Mouse (Mus musculus): Measurements from ENCODE around the gene Rrp36. TPM values are rescaled to one million over a fixed set of nuclear protein-coding genes. Genes with fewer than 3 reads are reported as not detected.
A peak's percentile ranks its signal among the peaks of the same experiment; 100 is the strongest.

The Rrp36 gene
- polyA plus RNA-seq, 1 experiment from 2014 or later = 53.4 TPM

GRCm38 (mm10) chr17:46627409-46627808 lies 46.7 kb downstream of the Rrp36 start:
- H3K36me3 ChIP-seq (ENCODE audit: control insufficient read depth, insufficient read depth, low read length) = peaks cover 6% of the 10 kb centered on the region; the same call in 1 of the 2 replicates
- H3K27ac ChIP-seq (ENCODE audit: low read depth, low read length) = no peak overlapping the region
- no peaks in the 10 kb centered on the region for H3K9me3 ChIP-seq (ENCODE audit: control insufficient read depth, low read length)
- peak overlapping the region; percentile 94 for H3K9ac ChIP-seq (ENCODE audit: low read length)
- WGBS = 73% methylated on average over 6 of the region's 6 CpGs
- peak overlapping the region; percentile 93; the same call in 1 of the 2 replicates for H3K4me3 ChIP-seq (ENCODE audit: low read depth, low read length)
- H3K27me3 ChIP-seq (ENCODE audit: control insufficient read depth, insufficient read depth, low read length) = no peaks in the 10 kb centered on the region
- ATAC-seq (ENCODE audit: low FRiP score) (no peak), DNase-seq (ENCODE audit: low spot score, missing footprints) (no peak)
- H3K4me2 ChIP-seq = peak overlapping the region; percentile 77
- peaks cover 31% of the 10 kb centered on the region for H3K4me1 ChIP-seq (ENCODE audit: control insufficient read depth, insufficient read depth, low read length)

- Histone ChIP-seq H3K27me3 (ENCODE audit: control insufficient read depth, insufficient read depth, low read length) (no peaks in the 10 kb centered on the region), H3K36me3 (ENCODE audit: control insufficient read depth, insufficient read depth, low read length) (peaks cover 3% of the 10 kb centered on the region; the same call in 1 of the 2 replicates), H3K27ac (ENCODE audit: low read depth, low read length) (no peak overlapping the region), H3K4me2 (no peak overlapping the region), H3K4me3 (ENCODE audit: low read depth, low read length) (no peak overlapping the region), H3K4me1 (ENCODE audit: control insufficient read depth, insufficient read depth, low read length) (peaks cover 26% of the 10 kb centered on the region), H3K9me3 (ENCODE audit: control insufficient read depth, low read length) (no peaks in the 10 kb centered on the region), H3K9ac (ENCODE audit: low read length) (no peak overlapping the region)
- no peak for DNase-seq (ENCODE audit: low spot score, missing footprints)
- ATAC-seq (ENCODE audit: low FRiP score) = no peak
- WGBS = 73% methylated on average over 12 of the region's 12 CpGs
Observed at GRCm38 (mm10) chr17:46624598-46624997, 49.6 kb downstream of the Rrp36 start.

DNA sequence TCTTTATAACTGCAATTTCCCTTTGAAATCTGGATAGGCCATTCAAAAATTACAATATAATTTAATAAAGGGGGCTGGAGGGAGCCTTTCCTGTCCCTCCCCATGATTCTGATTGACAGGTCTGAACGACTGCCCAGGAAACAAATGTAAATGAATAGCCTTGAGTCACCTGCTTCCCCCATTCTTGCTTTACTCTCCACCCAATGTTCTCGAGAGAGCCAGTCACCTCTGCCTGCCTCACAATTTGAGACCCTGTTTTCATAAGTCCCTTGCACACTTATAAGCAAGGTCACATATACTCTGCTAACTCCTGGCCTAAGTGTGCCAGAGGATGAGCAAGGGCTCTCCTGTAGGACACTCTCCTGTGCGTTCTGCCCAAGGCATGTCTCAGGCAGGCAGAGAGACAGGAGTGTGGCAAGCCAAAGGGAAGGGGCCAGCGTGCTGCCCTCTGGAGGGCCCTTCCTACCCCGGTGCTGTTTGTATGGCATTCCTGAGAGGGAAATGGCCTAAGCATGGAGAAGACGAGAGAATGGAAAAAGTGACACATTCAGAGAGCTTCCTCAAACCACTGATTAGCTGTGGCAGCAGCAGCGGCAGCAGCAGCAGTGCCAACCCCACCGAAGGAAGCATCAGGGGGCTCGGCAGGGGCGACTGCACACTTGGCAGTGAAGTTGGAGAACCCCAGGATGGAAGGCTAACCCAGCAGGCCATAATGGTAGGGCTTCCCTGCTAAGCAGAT lies 50.2 kb downstream of the Rrp36 start:
- ATAC-seq (ENCODE audit: low FRiP score) = no peak
- peaks cover 3% of the 10 kb centered on the region; the same call in 1 of the 2 replicates for H3K36me3 ChIP-seq (ENCODE audit: control insufficient read depth, insufficient read depth, low read length)
- no peaks in the 10 kb centered on the region for H3K27me3 ChIP-seq (ENCODE audit: control insufficient read depth, insufficient read depth, low read length)
- no peak overlapping the region for H3K4me2 ChIP-seq
- H3K9ac ChIP-seq (ENCODE audit: low read length) = no peak overlapping the region; the same call in 1 of the 2 replicates
- WGBS = 43% methylated on average over 10 of the region's 10 CpGs
- H3K27ac ChIP-seq (ENCODE audit: low read depth, low read length) = no peak overlapping the region
- no peak overlapping the region for H3K4me3 ChIP-seq (ENCODE audit: low read depth, low read length)
- DNase-seq (ENCODE audit: low spot score, missing footprints) = no peak
- no peaks in the 10 kb centered on the region for H3K9me3 ChIP-seq (ENCODE audit: control insufficient read depth, low read length)
- peaks cover 30% of the 10 kb centered on the region for H3K4me1 ChIP-seq (ENCODE audit: control insufficient read depth, insufficient read depth, low read length)

DNA sequence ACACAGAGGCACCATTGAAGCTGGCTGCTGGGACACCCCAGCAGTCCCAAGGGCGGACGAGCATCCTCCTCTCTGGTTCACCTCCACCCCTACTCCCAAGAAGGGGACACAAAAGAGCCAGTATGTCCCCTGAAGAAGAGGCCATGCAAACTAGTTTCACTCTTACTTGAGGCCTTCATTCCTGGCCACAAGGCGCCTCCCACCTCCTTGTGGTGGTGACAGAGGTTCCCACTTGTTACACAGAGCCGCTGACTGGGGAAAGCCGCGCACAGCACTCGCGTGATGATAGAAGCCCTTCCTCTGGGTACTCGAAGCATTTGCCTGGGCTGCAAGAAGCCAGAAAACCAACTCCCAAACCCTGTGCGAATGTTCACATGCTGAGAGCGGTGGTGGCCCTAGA lies 51.9 kb downstream of the Rrp36 start:
- no peaks in the 10 kb centered on the region for H3K27me3 ChIP-seq (ENCODE audit: control insufficient read depth, insufficient read depth, low read length)
- 86% methylated on average over 11 of the region's 11 CpGs for WGBS
- no peak overlapping the region for H3K4me2 ChIP-seq
- DNase-seq (ENCODE audit: low spot score, missing footprints) (no peak), ATAC-seq (ENCODE audit: low FRiP score) (no peak)
- H3K4me3 ChIP-seq (ENCODE audit: low read depth, low read length) = no peak overlapping the region
- H3K4me1 ChIP-seq (ENCODE audit: control insufficient read depth, insufficient read depth, low read length) = peaks cover 38% of the 10 kb centered on the region
- H3K27ac ChIP-seq (ENCODE audit: low read depth, low read length) = no peak overlapping the region
- peaks cover 2% of the 10 kb centered on the region; the same call in 1 of the 2 replicates for H3K36me3 ChIP-seq (ENCODE audit: control insufficient read depth, insufficient read depth, low read length)
- no peaks in the 10 kb centered on the region for H3K9me3 ChIP-seq (ENCODE audit: control insufficient read depth, low read length)
- no peak overlapping the region for H3K9ac ChIP-seq (ENCODE audit: low read length)

- H3K4me3 ChIP-seq (ENCODE audit: low read depth, low read length) = no peak overlapping the region
- H3K27ac ChIP-seq (ENCODE audit: low read depth, low read length) = no peak overlapping the region
- no peaks in the 10 kb centered on the region for H3K27me3 ChIP-seq (ENCODE audit: control insufficient read depth, insufficient read depth, low read length)
- DNase-seq (ENCODE audit: low spot score, missing footprints) = no peak
- ATAC-seq (ENCODE audit: low FRiP score) = no peak
- no peak overlapping the region for H3K4me2 ChIP-seq
- WGBS = 76% methylated on average over 15 of the region's 15 CpGs
- no peaks in the 10 kb centered on the region for H3K9me3 ChIP-seq (ENCODE audit: control insufficient read depth, low read length)
- H3K4me1 ChIP-seq (ENCODE audit: control insufficient read depth, insufficient read depth, low read length) = peaks cover 38% of the 10 kb centered on the region
- H3K36me3 ChIP-seq (ENCODE audit: control insufficient read depth, insufficient read depth, low read length) = no peaks in the 10 kb centered on the region
- no peak overlapping the region for H3K9ac ChIP-seq (ENCODE audit: low read length)
Observed at GRCm38 (mm10) chr17:46621324-46621723, 52.8 kb downstream of the Rrp36 start.

GRCm38 (mm10) chr17:46619683-46620357 lies 54.3 kb downstream of the Rrp36 start:
- H3K9ac ChIP-seq (ENCODE audit: low read length) = peak overlapping the region; percentile 72
- peak overlapping the region; percentile 38 for H3K4me2 ChIP-seq
- no peaks in the 10 kb centered on the region for H3K36me3 ChIP-seq (ENCODE audit: control insufficient read depth, insufficient read depth, low read length)
- no peak overlapping the region for H3K4me3 ChIP-seq (ENCODE audit: low read depth, low read length)
- H3K4me1 ChIP-seq (ENCODE audit: control insufficient read depth, insufficient read depth, low read length) = peaks cover 38% of the 10 kb centered on the region
- ATAC-seq (ENCODE audit: low FRiP score) (0 out of 2 replicates have a peak, but pooled peaks have one; percentile 5), DNase-seq (ENCODE audit: low spot score, missing footprints) (peak; percentile 95)
- H3K27me3 ChIP-seq (ENCODE audit: control insufficient read depth, insufficient read depth, low read length) = no peaks in the 10 kb centered on the region
- no peaks in the 10 kb centered on the region for H3K9me3 ChIP-seq (ENCODE audit: control insufficient read depth, low read length)
- H3K27ac ChIP-seq (ENCODE audit: low read depth, low read length) = peak overlapping the region; percentile 82
- WGBS = 32% methylated on average over 16 of the region's 16 CpGs

- Histone ChIP-seq H3K4me2 (peak overlapping the region; percentile 38), H3K9me3 (ENCODE audit: control insufficient read depth, low read length) (no peaks in the 10 kb centered on the region), H3K4me3 (ENCODE audit: low read depth, low read length) (peak overlapping the region; percentile 6; the same call in 1 of the 2 replicates), H3K36me3 (ENCODE audit: control insufficient read depth, insufficient read depth, low read length) (no peaks in the 10 kb centered on the region), H3K27ac (ENCODE audit: low read depth, low read length) (peak overlapping the region; percentile 82), H3K9ac (ENCODE audit: low read length) (peak overlapping the region; percentile 72), H3K4me1 (ENCODE audit: control insufficient read depth, insufficient read depth, low read length) (peaks cover 33% of the 10 kb centered on the region), H3K27me3 (ENCODE audit: control insufficient read depth, insufficient read depth, low read length) (no peaks in the 10 kb centered on the region)
- 4% methylated on average over 27 of the region's 27 CpGs for WGBS
- ATAC-seq (ENCODE audit: low FRiP score) = peak; percentile 72
- peak; percentile 97 for DNase-seq (ENCODE audit: low spot score, missing footprints)
Observed at GRCm38 (mm10) chr17:46618769-46619682, 55.1 kb downstream of the Rrp36 start.

- H3K27me3 ChIP-seq (ENCODE audit: control insufficient read depth, insufficient read depth, low read length) = no peaks in the 10 kb centered on the region
- peak overlapping the region; percentile 38 for H3K4me2 ChIP-seq
- H3K4me3 ChIP-seq (ENCODE audit: low read depth, low read length) = no peak overlapping the region
- WGBS = 5% methylated on average over 6 of the region's 6 CpGs
- peak overlapping the region; percentile 82 for H3K27ac ChIP-seq (ENCODE audit: low read depth, low read length)
- ATAC-seq (ENCODE audit: low FRiP score) = no peak
- H3K36me3 ChIP-seq (ENCODE audit: control insufficient read depth, insufficient read depth, low read length) = no peaks in the 10 kb centered on the region
- no peaks in the 10 kb centered on the region for H3K9me3 ChIP-seq (ENCODE audit: control insufficient read depth, low read length)
- peak; percentile 93 for DNase-seq (ENCODE audit: low spot score, missing footprints)
- H3K9ac ChIP-seq (ENCODE audit: low read length) = peak overlapping the region; percentile 72
- H3K4me1 ChIP-seq (ENCODE audit: control insufficient read depth, insufficient read depth, low read length) = peaks cover 31% of the 10 kb centered on the region
Observed at GRCm38 (mm10) chr17:46618394-46618768, 55.8 kb downstream of the Rrp36 start.
